Mouse (Mus musculus) limb, embryonic 14.5 days (tissue): ENCODE measurements around the gene Gm45711. TPM values are rescaled to one million over a fixed set of nuclear protein-coding genes. Genes with fewer than 3 reads are reported as not detected.
"Not testable (repeated sequence)": the region's sequence is repeated elsewhere in the genome, so short reads cannot be mapped to it uniquely, and the experiment has no call there.

Source experiments
- ATAC-seq: fragments of 200-750 bp; cut with Nextera tagmentation; 2 replicates; pipeline ENCODE4 v1.8.0; 2017; ENCODE audit warnings: low read depth, moderate number of reproducible peaks, moderate TSS enrichment; ENCODE audit not compliant: low FRiP score
- DNase-seq: peaks from one replicate; pipeline ENCODE4 v3.0.0-alpha.2; 2015; ENCODE audit warnings: low spot score
- H3K27ac ChIP-seq: fragments of 300-500 bp; sonication (generic); replicated peaks from 2 replicates; pipeline ENCODE4 v1.5.1; 2014; ENCODE audit warnings: low read depth, mild to moderate bottlenecking, low read length, moderate library complexity, mixed read lengths
- H3K27me3 ChIP-seq: fragments of 300-500 bp; sonication (generic); 2 replicates; pipeline ENCODE4 v1.6.1; 2014; ENCODE audit warnings: low read length, mixed read lengths; ENCODE audit not compliant: control insufficient read depth, insufficient read depth
- H3K36me3 ChIP-seq: fragments of 300-500 bp; sonication (generic); 2 replicates; pipeline ENCODE4 v1.6.1; 2014; ENCODE audit warnings: mild to moderate bottlenecking, low read length, moderate library complexity, mixed read lengths; ENCODE audit not compliant: control insufficient read depth, insufficient read depth
- H3K4me1 ChIP-seq: fragments of 300-500 bp; sonication (generic); 2 replicates; pipeline ENCODE4 v1.6.1; 2014; ENCODE audit warnings: antibody characterized with exemption, low read length, mixed read lengths; ENCODE audit not compliant: control insufficient read depth, insufficient read depth
- H3K4me2 ChIP-seq: fragments of 300-500 bp; sonication (generic); replicated peaks from 2 replicates; pipeline ENCODE4 v1.6.1; 2014; ENCODE audit warnings: low read depth, mild to moderate bottlenecking, low read length, moderate library complexity; ENCODE audit not compliant: severe bottlenecking
- H3K4me3 ChIP-seq: fragments of 300-500 bp; sonication (generic); replicated peaks from 2 replicates; pipeline ENCODE4 v1.5.1; 2014; ENCODE audit warnings: low read length
- H3K9ac ChIP-seq: fragments of 300-500 bp; sonication (generic); 2 replicates; pipeline ENCODE4 v1.6.1; 2014; ENCODE audit warnings: mild to moderate bottlenecking, low read depth, low read length, moderate library complexity; ENCODE audit not compliant: severe bottlenecking
- H3K9me3 ChIP-seq: fragments of 300-500 bp; sonication (generic); 2 replicates; pipeline ENCODE4 v1.6.1; 2016; ENCODE audit warnings: low read length; ENCODE audit not compliant: control insufficient read depth
- POLR2A ChIP-seq: fragments of 200-500 bp; IDR thresholded peaks from 2 replicates; pipeline ENCODE4 v1.8.0; 2012; ENCODE audit warnings: inconsistent platforms, mild to moderate bottlenecking, moderate library complexity, borderline replicate concordance; ENCODE audit not compliant: insufficient read depth, insufficient read length; ENCODE audit errors: extremely low read depth
- WGBS: fragments of 180-500 bp; shearing (Covaris S2); extraction: QIAGEN DNeasy Blood & Tissue Kit; methylation state at CpG from one replicate; pipeline ENCODE4 v1.1.7; 2014; 5-methylcytosine and 5-hydroxymethylcytosine counted together
- polyA plus RNA-seq, 2 experiments: library from polyadenylated mRNA; depleted of rRNA in 1 of 2; stranded (reverse) in 1 of 2; unstranded in 1 of 2; fragments of >200 nt; fragmentation: Nextera tagmentation in 1 of 2; extraction: Ambion mirVana in 1 of 2; gene quantifications; 2 replicates each; pipeline versions ENCODE4 v1.2.1 to v1.2.3; 2012 to 2014

Gene Gm45711
- polyA plus RNA-seq, 2 experiments, result not detected

- Histone ChIP-seq H3K4me3 (no peak overlapping the region), H3K9me3 (no peaks in the 10 kb centered on the region)
- 69% methylated on average over 4 of the region's 4 CpGs for WGBS
These were observed 3.4 kb upstream of the Gm45711 start for GRCm38 (mm10) chr8:104313311-104313710.

GRCm38 (mm10) chr8:104312023-104312422, 2.1 kb upstream of the Gm45711 start:
- not testable (repeated sequence) for H3K9me3 ChIP-seq, H3K36me3 ChIP-seq, ATAC-seq, H3K4me3 ChIP-seq, H3K27me3 ChIP-seq, H3K4me1 ChIP-seq, H3K27ac ChIP-seq, H3K9ac ChIP-seq, H3K4me2 ChIP-seq, DNase-seq
- WGBS, result 91% methylated on average over 3 of the region's 3 CpGs

More at GRCm38 (mm10) chr8:104313311-104313710, 3.4 kb upstream of the Gm45711 start:
- no peak overlapping the region for H3K9ac ChIP-seq
- no peak overlapping the region for H3K27ac ChIP-seq
- H3K4me1 ChIP-seq, result no peaks in the 10 kb centered on the region
- no peaks in the 10 kb centered on the region for H3K36me3 ChIP-seq
- H3K4me2 ChIP-seq, result no peak overlapping the region
- ATAC-seq (no peak), DNase-seq (no peak)
- no peaks in the 10 kb centered on the region for H3K27me3 ChIP-seq
- TF ChIP-seq POLR2A, result no peak

DNA sequence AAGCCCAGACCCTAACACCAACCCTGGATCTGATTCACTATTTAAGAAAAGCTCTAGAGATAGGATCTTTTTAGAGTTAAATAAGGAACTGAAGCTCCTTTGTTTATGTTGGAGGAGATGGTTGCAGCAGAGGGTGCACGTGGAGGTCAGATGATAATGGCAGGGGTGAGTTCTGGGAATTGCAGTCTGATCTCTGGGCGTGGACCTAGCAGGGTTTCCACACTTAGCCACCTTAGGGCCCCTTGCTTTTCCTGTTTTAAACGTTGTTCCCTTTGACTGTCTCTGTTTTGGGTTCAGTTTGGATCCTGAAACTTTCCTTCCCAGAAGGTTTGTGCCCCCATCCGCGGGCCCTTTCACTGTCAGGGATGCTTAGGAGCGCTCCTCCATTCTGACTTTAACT, 1.5 kb downstream of the Gm45711 start:
- WGBS, result 56% methylated on average over 6 of the region's 6 CpGs
- not testable (repeated sequence) for H3K4me3 ChIP-seq, H3K9me3 ChIP-seq, H3K4me1 ChIP-seq, ATAC-seq, H3K27ac ChIP-seq, H3K4me2 ChIP-seq, H3K27me3 ChIP-seq, DNase-seq, H3K36me3 ChIP-seq, H3K9ac ChIP-seq

DNA sequence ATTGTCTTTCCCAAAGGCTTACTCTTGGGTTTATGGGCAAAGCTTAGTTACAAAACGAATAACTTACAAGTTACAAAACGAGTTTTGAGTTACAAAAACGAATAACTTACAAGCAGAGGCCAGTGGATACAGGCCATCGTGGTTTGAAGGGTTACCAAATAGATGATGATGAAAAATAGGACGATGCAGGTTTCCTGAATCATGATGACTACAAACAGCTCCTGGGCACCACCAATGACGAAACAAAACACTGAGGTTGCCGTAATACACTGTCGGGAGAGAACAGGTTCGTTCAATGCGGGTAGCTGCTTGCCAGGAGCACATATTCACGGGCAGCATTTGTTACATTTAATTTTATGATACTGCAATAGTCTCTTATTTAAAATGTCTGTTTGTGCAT, 4.9 kb downstream of the Gm45711 start:
- DNase-seq (no peak), ATAC-seq (no peak)
- Histone ChIP-seq H3K4me2 (no peak overlapping the region), H3K27ac (no peak overlapping the region), H3K27me3 (no peaks in the 10 kb centered on the region), H3K9ac (no peak overlapping the region), H3K4me1 (no peaks in the 10 kb centered on the region), H3K9me3 (no peaks in the 10 kb centered on the region), H3K4me3 (no peak overlapping the region), H3K36me3 (no peaks in the 10 kb centered on the region)
- TF ChIP-seq POLR2A, result no peak
- 86% methylated on average over 11 of the region's 11 CpGs for WGBS

DNA sequence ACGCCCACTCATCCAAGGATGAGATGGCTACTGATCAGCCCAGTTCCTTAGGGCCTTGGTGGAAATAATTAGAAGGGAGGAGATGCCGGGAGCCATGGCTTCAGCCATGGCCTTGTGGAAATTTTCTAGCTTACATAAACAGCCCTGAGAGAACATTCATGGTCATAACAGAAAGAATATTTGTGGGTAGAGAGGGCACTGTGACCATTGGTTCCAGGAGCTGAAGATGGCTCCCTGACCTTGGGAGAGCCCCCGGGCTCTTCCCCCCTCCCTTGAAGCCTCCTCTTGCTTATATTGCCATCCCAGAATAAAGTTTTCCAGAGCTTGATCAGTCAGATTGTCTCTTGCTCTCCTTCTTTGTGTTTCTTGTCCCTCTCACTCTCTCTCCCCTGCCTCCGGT, 7.3 kb downstream of the Gm45711 start:
- H3K4me1 ChIP-seq, H3K36me3 ChIP-seq, H3K4me3 ChIP-seq, H3K9ac ChIP-seq, DNase-seq, H3K9me3 ChIP-seq, ATAC-seq, H3K4me2 ChIP-seq, H3K27me3 ChIP-seq, H3K27ac ChIP-seq: not testable (repeated sequence)
- WGBS, result 92% methylated on average over 4 of the region's 4 CpGs

DNA sequence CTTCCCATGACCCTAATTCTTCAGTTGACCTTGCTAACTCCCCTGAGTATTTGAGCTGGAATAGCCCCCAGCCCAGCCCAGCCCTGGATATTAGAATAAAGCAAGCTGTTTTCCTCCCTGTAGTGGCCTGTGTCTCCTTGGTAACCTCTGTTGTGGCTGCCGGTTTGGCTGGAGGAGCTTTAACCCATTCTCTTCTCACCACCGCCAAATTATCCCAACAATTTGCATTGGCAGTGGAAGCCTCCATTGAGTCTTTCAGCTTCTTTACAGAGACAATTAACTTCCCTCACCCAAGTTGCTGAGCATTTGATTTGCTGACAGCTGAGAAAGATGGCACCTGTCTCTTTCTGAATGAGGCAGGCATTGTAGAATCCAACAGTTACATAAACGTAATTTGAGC, 8.3 kb downstream of the Gm45711 start:
- not testable (repeated sequence) for H3K36me3 ChIP-seq, H3K27ac ChIP-seq, H3K27me3 ChIP-seq, H3K4me3 ChIP-seq, H3K9ac ChIP-seq, ATAC-seq, H3K9me3 ChIP-seq, H3K4me1 ChIP-seq, H3K4me2 ChIP-seq
- DNase-seq, result peak; percentile 18
- WGBS, result 14% methylated on average over 3 of the region's 3 CpGs
